Mouse (Mus musculus): ENCODE measurements at regions not wholly inside any gene's neighbourhood (a gene's known extent, or its start where the extent isn't known, plus 50 kb on each side); places are given as distances from the start of the nearest gene placed in this dataset.

GRCm38 (mm10) chr10:19518763-19519162 is 73.0 kb upstream of the Ifngr1 start:
- H3K27ac ChIP-seq (replicated peaks): no peak overlapping the region
- H3K9ac ChIP-seq: no peak overlapping the region
- 5% methylated on average over 6 of the region's 6 CpGs for WGBS
- no peak overlapping the region for H3K4me3 ChIP-seq
- no peaks in the 10 kb centered on the region for H3K36me3 ChIP-seq
- ATAC-seq (ENCODE audit: low FRiP score, low read depth): no peak
- no peak overlapping the region for H3K4me2 ChIP-seq
- H3K4me1 ChIP-seq (replicated peaks): no peaks in the 10 kb centered on the region
- no peaks in the 10 kb centered on the region for H3K9me3 ChIP-seq
- no peaks in the 10 kb centered on the region for H3K27me3 ChIP-seq

- Histone ChIP-seq H3K27ac (replicated peaks) (no peak overlapping the region), H3K27me3 (no peaks in the 10 kb centered on the region), H3K9me3 (no peaks in the 10 kb centered on the region), H3K4me2 (no peak overlapping the region), H3K9ac (no peak overlapping the region), H3K4me1 (replicated peaks) (no peaks in the 10 kb centered on the region), H3K4me3 (no peak overlapping the region), H3K36me3 (no peaks in the 10 kb centered on the region)
- ATAC-seq (ENCODE audit: low FRiP score, low read depth): no peak
- WGBS: 70% methylated on average over 2 of the region's 2 CpGs
Measured at GRCm38 (mm10) chr10:19522198-19522597, 69.6 kb upstream of the Ifngr1 start.

GRCm38 (mm10) chr10:19525939-19526338 is 65.8 kb upstream of the Ifngr1 start:
- Histone ChIP-seq H3K4me1 (replicated peaks) (no peaks in the 10 kb centered on the region), H3K27ac (replicated peaks) (no peak overlapping the region), H3K4me2 (no peak overlapping the region), H3K4me3 (no peak overlapping the region), H3K27me3 (no peaks in the 10 kb centered on the region), H3K9ac (no peak overlapping the region), H3K36me3 (no peaks in the 10 kb centered on the region), H3K9me3 (no peaks in the 10 kb centered on the region)
- no peak for ATAC-seq (ENCODE audit: low FRiP score, low read depth)

- no peak overlapping the region for H3K27ac ChIP-seq (replicated peaks)
- 56% methylated on average over 1 of the region's 1 CpGs for WGBS
Measured at GRCm38 (mm10) chr10:19526353-19526752, 65.4 kb upstream of the Ifngr1 start.

GRCm38 (mm10) chr10:19529655-19530054 is 62.1 kb upstream of the Ifngr1 start:
- no peak overlapping the region for H3K27ac ChIP-seq (replicated peaks)
- ATAC-seq (ENCODE audit: low FRiP score, low read depth): no peak
- no peak overlapping the region for H3K9ac ChIP-seq
- WGBS: 97% methylated on average over 5 of the region's 5 CpGs
- H3K9me3 ChIP-seq: no peaks in the 10 kb centered on the region
- H3K4me1 ChIP-seq (replicated peaks): no peaks in the 10 kb centered on the region
- no peaks in the 10 kb centered on the region for H3K36me3 ChIP-seq
- H3K4me2 ChIP-seq: no peak overlapping the region
- no peak overlapping the region for H3K4me3 ChIP-seq
- H3K27me3 ChIP-seq: no peaks in the 10 kb centered on the region

More at GRCm38 (mm10) chr10:19526353-19526752, 65.4 kb upstream of the Ifngr1 start:
- Histone ChIP-seq H3K4me1 (replicated peaks) (no peaks in the 10 kb centered on the region), H3K36me3 (no peaks in the 10 kb centered on the region), H3K27me3 (no peaks in the 10 kb centered on the region), H3K9me3 (no peaks in the 10 kb centered on the region), H3K4me3 (no peak overlapping the region), H3K9ac (no peak overlapping the region), H3K4me2 (no peak overlapping the region)
- ATAC-seq (ENCODE audit: low FRiP score, low read depth): no peak

GRCm38 (mm10) chr10:19530056-19530455 is 61.7 kb upstream of the Ifngr1 start:
- no peak overlapping the region for H3K4me2 ChIP-seq
- H3K4me1 ChIP-seq (replicated peaks): no peaks in the 10 kb centered on the region
- H3K36me3 ChIP-seq: no peaks in the 10 kb centered on the region
- no peaks in the 10 kb centered on the region for H3K9me3 ChIP-seq
- WGBS: 89% methylated on average over 6 of the region's 6 CpGs
- H3K27ac ChIP-seq (replicated peaks): no peak overlapping the region
- no peaks in the 10 kb centered on the region for H3K27me3 ChIP-seq
- no peak overlapping the region for H3K4me3 ChIP-seq
- ATAC-seq (ENCODE audit: low FRiP score, low read depth): no peak
- no peak overlapping the region for H3K9ac ChIP-seq

GRCm38 (mm10) chr10:19531452-19531851 is 60.3 kb upstream of the Ifngr1 start:
- ATAC-seq (ENCODE audit: low FRiP score, low read depth): no peak
- Histone ChIP-seq H3K9me3 (no peaks in the 10 kb centered on the region), H3K4me3 (no peak overlapping the region), H3K4me1 (replicated peaks) (no peaks in the 10 kb centered on the region), H3K27me3 (no peaks in the 10 kb centered on the region), H3K36me3 (no peaks in the 10 kb centered on the region), H3K9ac (no peak overlapping the region), H3K27ac (replicated peaks) (no peak overlapping the region), H3K4me2 (no peak overlapping the region)
- WGBS: 46% methylated on average over 1 of the region's 1 CpGs

- H3K27ac ChIP-seq (replicated peaks): no peak overlapping the region
- no peaks in the 10 kb centered on the region for H3K27me3 ChIP-seq
- no peaks in the 10 kb centered on the region for H3K4me1 ChIP-seq (replicated peaks)
- no peak overlapping the region for H3K9ac ChIP-seq
- H3K36me3 ChIP-seq: no peaks in the 10 kb centered on the region
- H3K4me2 ChIP-seq: no peak overlapping the region
- H3K4me3 ChIP-seq: no peak overlapping the region
- H3K9me3 ChIP-seq: no peaks in the 10 kb centered on the region
- ATAC-seq (ENCODE audit: low FRiP score, low read depth): no peak
- WGBS: 90% methylated on average over 3 of the region's 3 CpGs
Measured at GRCm38 (mm10) chr10:19532790-19533189, 59.0 kb upstream of the Ifngr1 start.

- no peaks in the 10 kb centered on the region for H3K9me3 ChIP-seq
- WGBS: 86% methylated on average over 1 of the region's 1 CpGs
Measured at GRCm38 (mm10) chr10:19533846-19534245, 57.9 kb upstream of the Ifngr1 start.

More at GRCm38 (mm10) chr10:19533846-19534245, 57.9 kb upstream of the Ifngr1 start:
- H3K27me3 ChIP-seq: no peaks in the 10 kb centered on the region
- no peaks in the 10 kb centered on the region for H3K36me3 ChIP-seq
- H3K4me2 ChIP-seq: no peak overlapping the region
- H3K4me3 ChIP-seq: no peak overlapping the region
- H3K4me1 ChIP-seq (replicated peaks): no peaks in the 10 kb centered on the region
- H3K9ac ChIP-seq: no peak overlapping the region
- no peak overlapping the region for H3K27ac ChIP-seq (replicated peaks)
- no peak for ATAC-seq (ENCODE audit: low FRiP score, low read depth)

Measured in hindbrain, embryonic 15.5 days (tissue).